Comparison of ENCODE assay signal across 8 mouse cellular contexts in genomic region chr12:108005816-108006626, GRCm38 (mm10). TPM values are rescaled to one million over a fixed set of nuclear protein-coding genes. Genes with fewer than 3 reads are reported as not detected.
DNase-seq lines count a peak whose midpoint lies in the region; ATAC-seq and TF ChIP-seq lines count a peak whose summit lies in the region.

No protein-coding gene starts in this region.

- no peaks in the 10 kb centered on the region for H3K36me3 ChIP-seq in lung, embryonic 14.5 days (ENCODE audit: insufficient read depth)

- peak overlapping the region; percentile 36 for H3K9ac ChIP-seq in lung, embryonic 14.5 days

- peak; percentile 71 for ATAC-seq in lung, embryonic 14.5 days (ENCODE audit: insufficient read depth)
- no peak for ATAC-seq in inflammation-experienced regulatory T-cells, adult 6 months

- TF ChIP-seq CTCF in lung, embryonic 14.5 days (IDR thresholded peaks at IDR 0.05; ENCODE audit: low read depth) = peak; percentile 72
- TF ChIP-seq CTCF in embryonic fibroblast, embryonic 13.5 days (IDR thresholded peaks at IDR 0.05; ENCODE audit: borderline replicate concordance, insufficient read depth, low read length) = peak; percentile 21; the same call in 1 of the 2 replicates

- no peak for TF ChIP-seq POLR2A in embryonic fibroblast, embryonic 13.5 days (IDR thresholded peaks at IDR 0.05; ENCODE audit: low read depth, low read length)

- H3K4me2 ChIP-seq in lung, embryonic 14.5 days = peak overlapping the region; percentile 95

- WGBS in lung, embryonic 14.5 days = 1% methylated on average over 56 of the region's 56 CpGs

- peak overlapping the region; percentile 75 for H3K4me3 ChIP-seq in lung, embryonic 14.5 days (ENCODE audit: low read depth, low read length)
- H3K4me3 ChIP-seq in embryonic fibroblast, embryonic 13.5 days (ENCODE audit: insufficient read depth, low read length) = no peak overlapping the region

- H3K27me3 ChIP-seq in lung, embryonic 14.5 days (ENCODE audit: insufficient read depth, low read length) = peaks cover 42% of the 10 kb centered on the region

- H3K4me1 ChIP-seq in lung, embryonic 14.5 days (ENCODE audit: insufficient read depth) = peaks cover 3% of the 10 kb centered on the region; the same call in 1 of the 2 replicates
- peaks cover 10% of the 10 kb centered on the region; the same call in 1 of the 2 replicates for H3K4me1 ChIP-seq in embryonic fibroblast, embryonic 13.5 days (ENCODE audit: control insufficient read depth, insufficient read depth, low read length)

- no peak overlapping the region for H3K27ac ChIP-seq in lung, embryonic 14.5 days (ENCODE audit: low read depth)
- H3K27ac ChIP-seq in embryonic fibroblast, embryonic 13.5 days (ENCODE audit: insufficient read depth, low read length) = no peak overlapping the region

- no peaks in the 10 kb centered on the region for H3K9me3 ChIP-seq in lung, embryonic 14.5 days (ENCODE audit: low read depth, low read length)

- DNase-seq in lung, embryonic 14.5 days = peak; percentile 89
- DNase-seq in lung, postnatal 25 days (ENCODE audit: low spot score) = no peak
- DNase-seq in heart, postnatal 4 days = peak; percentile 75
- peak; percentile 80 for DNase-seq in layer of hippocampus, adult 8-10 months (ENCODE audit: low spot score in 2 of 2)
- DNase-seq in lung, postnatal 36 days = peak; percentile 8
- peak; percentile 69 for DNase-seq in right cerebral cortex, postnatal 25 days

RNA-seq across cellular contexts. Expression of gene Bcl11b, which starts 2.6 kb away (rescaled TPM):
- polyA plus RNA-seq in lung, embryonic 14.5 days (2014; fragmentation: Nextera tagmentation; extraction: Ambion mirVana) = 4.0 and 4.4 TPM in 2 replicates
- 3.0 and 6.5 TPM in 2 replicates for polyA plus RNA-seq in embryonic fibroblast, embryonic 13.5 days (2011; ENCODE audit: insufficient read length, low read depth, missing spikeins)
- total RNA-seq in heart, postnatal 4 days (2021) = 1 to 10 TPM; 1.5 to 1.6 TPM
- 100 to 1,000 TPM; 110 to 122 (median 115) TPM for total RNA-seq in layer of hippocampus, adult 8-10 months (2022)
- 10 to 100 TPM; 26.0 to 46.3 (median 40.8) TPM for polyA plus RNA-seq in inflammation-experienced regulatory T-cells, adult 6 months (2017; shearing (Covaris generic))
